Mouse (Mus musculus) neural tube, embryonic 11.5 days (tissue): ENCODE measurements at regions not wholly inside any gene's neighbourhood (a gene's known extent, or its start where the extent isn't known, plus 50 kb on each side); places are given as distances from the start of the nearest gene placed in this dataset.

Experiments used
- ATAC-seq: fragments of 200-750 bp; cut with Nextera tagmentation; 2 replicates; pipeline ENCODE4 v1.8.0; 2017; ENCODE audit warnings: moderate number of reproducible peaks, mild to moderate bottlenecking, moderate TSS enrichment, moderate library complexity; ENCODE audit not compliant: insufficient read depth, low FRiP score, low TSS enrichment
- DNase-seq: peaks from one replicate; pipeline ENCODE4 v3.0.0-alpha.2; 2015; ENCODE audit warnings: low spot score
- H3K27ac ChIP-seq: fragments of 300-500 bp; sonication (generic); 2 replicates; pipeline ENCODE4 v1.5.1; 2014; ENCODE audit warnings: low read depth, mild to moderate bottlenecking, low read length
- H3K27me3 ChIP-seq: fragments of 300-500 bp; sonication (generic); 2 replicates; pipeline ENCODE4 v1.6.1; 2014; ENCODE audit warnings: mild to moderate bottlenecking, low read length, mixed read lengths; ENCODE audit not compliant: control insufficient read depth, insufficient read depth
- H3K36me3 ChIP-seq: fragments of 300-500 bp; sonication (generic); 2 replicates; pipeline ENCODE4 v1.6.1; 2014; ENCODE audit warnings: mild to moderate bottlenecking, low read length, moderate library complexity, mixed read lengths; ENCODE audit not compliant: control insufficient read depth, insufficient read depth
- H3K4me1 ChIP-seq: fragments of 300-500 bp; sonication (generic); 2 replicates; pipeline ENCODE4 v1.6.1; 2014; ENCODE audit warnings: low read length, mixed read lengths; ENCODE audit not compliant: control insufficient read depth, insufficient read depth
- H3K4me2 ChIP-seq: fragments of 300-500 bp; sonication (generic); 2 replicates; pipeline ENCODE4 v1.6.1; 2014; ENCODE audit warnings: low read depth, mild to moderate bottlenecking, moderate library complexity
- H3K4me3 ChIP-seq: fragments of 300-500 bp; sonication (generic); 2 replicates; pipeline ENCODE4 v1.5.1; 2014; ENCODE audit warnings: low read depth, low read length
- H3K9ac ChIP-seq: fragments of 300-500 bp; sonication (generic); 2 replicates; pipeline ENCODE4 v1.6.1; 2014; ENCODE audit warnings: mild to moderate bottlenecking, low read length
- H3K9me3 ChIP-seq: fragments of 300-500 bp; sonication (generic); 2 replicates; pipeline ENCODE4 v1.6.1; 2016; ENCODE audit warnings: low read length; ENCODE audit not compliant: control insufficient read depth
- WGBS: fragments of 180-500 bp; shearing (Covaris S2); extraction: QIAGEN DNeasy Blood & Tissue Kit; methylation state at CpG from one replicate; pipeline ENCODE4 v1.1.7; 2014; 5-methylcytosine and 5-hydroxymethylcytosine counted together

- no peak for DNase-seq
- no peaks in the 10 kb centered on the region for H3K4me1 ChIP-seq
- ATAC-seq: no peak
- H3K4me2 ChIP-seq: no peak overlapping the region
- H3K27me3 ChIP-seq: no peaks in the 10 kb centered on the region
- H3K9me3 ChIP-seq: no peaks in the 10 kb centered on the region
- no peak overlapping the region for H3K27ac ChIP-seq
- no peak overlapping the region for H3K9ac ChIP-seq
- 86% methylated on average over 17 of the region's 17 CpGs for WGBS
- no peak overlapping the region for H3K4me3 ChIP-seq
- H3K36me3 ChIP-seq: no peaks in the 10 kb centered on the region
These were observed 97.2 kb upstream of the Cpm start for GRCm38 (mm10) chr10:117531798-117532747.

GRCm38 (mm10) chr10:117530859-117531602, 98.3 kb upstream of the Cpm start:
- no peak overlapping the region for H3K4me3 ChIP-seq
- no peak overlapping the region for H3K27ac ChIP-seq
- 86% methylated on average over 10 of the region's 10 CpGs for WGBS
- DNase-seq (no peak), ATAC-seq (no peak)
- H3K4me2 ChIP-seq: no peak overlapping the region
- no peak overlapping the region for H3K9ac ChIP-seq
- H3K4me1 ChIP-seq: no peaks in the 10 kb centered on the region
- no peaks in the 10 kb centered on the region for H3K27me3 ChIP-seq
- H3K9me3 ChIP-seq: no peaks in the 10 kb centered on the region
- no peaks in the 10 kb centered on the region for H3K36me3 ChIP-seq

GRCm38 (mm10) chr10:117530007-117530858, 99.1 kb upstream of the Cpm start:
- no peaks in the 10 kb centered on the region for H3K27me3 ChIP-seq
- H3K4me1 ChIP-seq: no peaks in the 10 kb centered on the region
- no peaks in the 10 kb centered on the region for H3K36me3 ChIP-seq
- no peak for ATAC-seq
- no peak overlapping the region for H3K27ac ChIP-seq
- no peak for DNase-seq
- WGBS: 77% methylated on average over 15 of the region's 15 CpGs
- H3K4me2 ChIP-seq: no peak overlapping the region
- H3K4me3 ChIP-seq: no peak overlapping the region
- no peaks in the 10 kb centered on the region for H3K9me3 ChIP-seq
- H3K9ac ChIP-seq: no peak overlapping the region

- Histone ChIP-seq H3K9me3 (no peaks in the 10 kb centered on the region), H3K4me2 (no peak overlapping the region), H3K27me3 (no peaks in the 10 kb centered on the region), H3K36me3 (no peaks in the 10 kb centered on the region), H3K4me1 (no peaks in the 10 kb centered on the region), H3K4me3 (no peak overlapping the region), H3K27ac (no peak overlapping the region), H3K9ac (no peak overlapping the region)
- WGBS: 89% methylated on average over 7 of the region's 7 CpGs
- DNase-seq (no peak), ATAC-seq (no peak)
These were observed 99.9 kb upstream of the Cpm start for GRCm38 (mm10) chr10:117529269-117530006.

- ATAC-seq (no peak), DNase-seq (no peak)
- Histone ChIP-seq H3K4me3 (no peak overlapping the region), H3K4me2 (no peak overlapping the region), H3K9ac (no peak overlapping the region), H3K27ac (no peak overlapping the region), H3K27me3 (no peaks in the 10 kb centered on the region), H3K36me3 (no peaks in the 10 kb centered on the region), H3K9me3 (no peaks in the 10 kb centered on the region), H3K4me1 (no peaks in the 10 kb centered on the region)
- WGBS: 88% methylated on average over 8 of the region's 8 CpGs
These were observed 100.6 kb upstream of the Cpm start for GRCm38 (mm10) chr10:117528575-117529268.

- no peak for ATAC-seq
- DNase-seq: no peak
- 91% methylated on average over 6 of the region's 6 CpGs for WGBS
- H3K27me3 ChIP-seq: no peaks in the 10 kb centered on the region
- no peak overlapping the region for H3K4me3 ChIP-seq
- H3K9me3 ChIP-seq: no peaks in the 10 kb centered on the region
- H3K27ac ChIP-seq: no peak overlapping the region
- H3K4me2 ChIP-seq: no peak overlapping the region
- H3K9ac ChIP-seq: no peak overlapping the region
- no peaks in the 10 kb centered on the region for H3K4me1 ChIP-seq
- H3K36me3 ChIP-seq: no peaks in the 10 kb centered on the region
These were observed 101.3 kb upstream of the Cpm start for GRCm38 (mm10) chr10:117527979-117528378.

GRCm38 (mm10) chr10:117527243-117527642, 102.1 kb upstream of the Cpm start:
- Histone ChIP-seq H3K27ac (no peak overlapping the region), H3K36me3 (no peaks in the 10 kb centered on the region), H3K4me2 (no peak overlapping the region), H3K4me3 (no peak overlapping the region), H3K9ac (no peak overlapping the region), H3K4me1 (no peaks in the 10 kb centered on the region), H3K27me3 (no peaks in the 10 kb centered on the region), H3K9me3 (no peaks in the 10 kb centered on the region)
- WGBS: 92% methylated on average over 5 of the region's 5 CpGs
- ATAC-seq (no peak), DNase-seq (no peak)

GRCm38 (mm10) chr10:117526834-117527188, 102.5 kb upstream of the Cpm start:
- Histone ChIP-seq H3K4me1 (no peaks in the 10 kb centered on the region), H3K36me3 (no peaks in the 10 kb centered on the region), H3K9ac (no peak overlapping the region), H3K27me3 (no peaks in the 10 kb centered on the region), H3K4me2 (no peak overlapping the region), H3K4me3 (no peak overlapping the region), H3K27ac (no peak overlapping the region), H3K9me3 (no peaks in the 10 kb centered on the region)
- ATAC-seq: no peak
- no peak for DNase-seq
- WGBS: 86% methylated on average over 3 of the region's 3 CpGs
